Mouse (Mus musculus): ENCODE data around the gene Agrn.

DNA sequence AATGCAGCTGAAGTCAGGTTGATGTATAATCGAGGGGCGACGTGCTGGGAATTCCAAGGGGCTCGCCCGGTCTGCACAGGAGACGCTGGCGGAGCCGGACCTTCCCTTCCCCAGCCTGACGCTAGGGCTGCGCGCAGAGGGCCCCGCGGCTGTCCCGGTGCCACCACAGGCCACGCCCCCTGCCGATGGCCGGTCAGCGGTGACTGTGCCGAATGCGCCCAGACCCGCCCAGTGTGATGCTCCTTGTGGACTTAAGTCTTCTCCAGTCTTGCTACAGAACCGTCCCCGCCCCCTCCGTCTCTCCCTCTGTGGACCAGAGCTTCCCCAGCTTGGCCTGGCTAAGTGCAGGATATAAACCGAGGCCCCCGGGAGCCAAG lies 529 bp upstream of the Agrn start:
- no peak for TF ChIP-seq ZNF384 (IDR thresholded peaks at IDR 0.05; ENCODE audit: low read depth, low read length)
- TF ChIP-seq UBTF (IDR thresholded peaks at IDR 0.05; ENCODE audit: low read depth, low read length): no peak
- no peak for TF ChIP-seq CHD2 (IDR thresholded peaks at IDR 0.05; ENCODE audit: low read length)
- no peak for TF ChIP-seq TCF12 (IDR thresholded peaks at IDR 0.05; ENCODE audit: low read depth, low read length)
- no peak for TF ChIP-seq GABPA (IDR thresholded peaks at IDR 0.05; ENCODE audit: insufficient replicate concordance, low read depth, low read length)
- TF ChIP-seq CTCF (conservative IDR thresholded peaks at IDR 0.05 in 1 of 2, IDR thresholded peaks at IDR 0.05 in 1 of 2; ENCODE audit: low read depth in 2 of 2, low read length in 2 of 2): no peak
- no peak for TF ChIP-seq E2F4 (IDR thresholded peaks at IDR 0.05; ENCODE audit: insufficient replicate concordance, low read depth, low read length)
- no peak for TF ChIP-seq USF1 (IDR thresholded peaks at IDR 0.05; ENCODE audit: low read depth, low read length)
